Mouse (Mus musculus) monocyte, adult 2 months (primary cell): ENCODE results near the gene Ptpn14.

Experiments
- DNase-seq, 2 experiments: peaks; one replicate each; pipeline ENCODE4 v3.0.0; 2022; ENCODE audit warnings: low spot score in 2 of 2, low read depth in 1 of 2

The Ptpn14 gene

DNA sequence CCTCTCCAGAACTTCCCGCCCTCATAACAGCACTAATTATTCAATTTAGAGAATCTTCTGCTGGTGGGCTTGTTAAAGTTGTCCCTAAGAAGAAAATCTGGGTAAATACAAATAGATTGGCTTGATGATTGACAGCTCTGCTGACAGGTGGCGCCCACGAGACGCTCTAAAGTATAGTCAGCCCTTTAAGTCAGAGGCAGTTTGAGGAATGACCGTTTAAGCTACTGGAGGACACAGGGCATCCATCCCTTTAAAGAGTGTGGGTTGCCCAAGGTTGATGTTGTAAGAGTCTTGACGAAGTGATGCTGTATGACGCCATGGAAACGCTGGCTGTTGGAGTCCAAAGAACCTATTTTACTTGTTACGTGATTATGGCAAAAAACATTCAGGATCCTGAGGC lies 136.2 kb downstream of the Ptpn14 start:
- DNase-seq, result no peak

DNA sequence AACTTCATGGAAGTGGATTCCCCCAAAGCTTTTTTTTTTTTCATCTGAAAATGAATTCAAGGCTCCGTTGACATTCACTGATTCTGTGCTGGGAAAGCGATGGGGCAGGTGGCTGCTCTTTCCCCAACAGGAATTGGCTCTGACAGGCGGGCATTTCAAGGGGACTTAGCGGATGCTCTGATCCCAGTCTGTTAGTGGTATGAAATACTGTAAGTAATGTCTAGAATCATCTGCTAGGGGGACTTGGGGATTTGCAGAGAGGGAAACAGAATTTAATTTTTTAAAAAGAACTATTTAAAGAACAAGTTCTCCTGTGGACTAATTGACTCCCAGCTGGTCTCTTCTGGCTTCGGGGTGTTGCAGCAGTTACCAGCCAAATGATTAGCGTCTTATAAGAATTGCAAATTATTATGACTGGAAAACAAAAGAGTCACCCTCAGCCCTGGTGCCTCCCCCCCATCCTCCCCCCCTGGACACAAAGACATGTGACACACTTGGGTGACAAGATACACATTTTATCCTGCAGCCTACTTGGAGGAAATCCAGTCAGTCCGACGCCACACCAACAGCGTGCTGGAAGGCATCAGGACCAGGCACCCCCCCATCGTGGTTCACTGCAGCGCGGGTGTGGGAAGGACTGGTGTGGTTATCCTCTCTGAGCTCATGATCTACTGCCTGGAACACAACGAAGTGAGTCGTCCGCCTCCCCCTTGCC lies 136.9 kb downstream of the Ptpn14 start:
- DNase-seq, result no peak

DNA sequence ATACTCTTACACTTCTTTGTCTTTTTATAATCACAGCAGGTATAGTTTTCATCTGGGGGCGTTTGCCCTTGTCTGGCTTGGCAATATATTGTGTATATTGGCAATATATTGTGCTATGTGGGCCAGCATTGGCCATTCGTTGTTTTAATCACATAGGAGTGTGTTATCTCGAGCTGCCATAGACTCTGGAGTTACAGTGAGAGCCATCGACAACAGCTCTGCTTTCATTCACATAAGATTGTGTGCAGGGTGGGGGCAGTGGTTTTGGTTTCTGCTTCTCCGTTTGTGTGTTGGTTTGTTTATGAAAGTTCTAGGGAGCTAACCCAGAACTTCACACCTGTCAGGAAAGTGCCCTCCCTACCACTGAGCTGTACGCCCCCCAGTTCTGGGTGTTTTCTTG lies 138.6 kb downstream of the Ptpn14 start:
- DNase-seq, result no peak

DNA sequence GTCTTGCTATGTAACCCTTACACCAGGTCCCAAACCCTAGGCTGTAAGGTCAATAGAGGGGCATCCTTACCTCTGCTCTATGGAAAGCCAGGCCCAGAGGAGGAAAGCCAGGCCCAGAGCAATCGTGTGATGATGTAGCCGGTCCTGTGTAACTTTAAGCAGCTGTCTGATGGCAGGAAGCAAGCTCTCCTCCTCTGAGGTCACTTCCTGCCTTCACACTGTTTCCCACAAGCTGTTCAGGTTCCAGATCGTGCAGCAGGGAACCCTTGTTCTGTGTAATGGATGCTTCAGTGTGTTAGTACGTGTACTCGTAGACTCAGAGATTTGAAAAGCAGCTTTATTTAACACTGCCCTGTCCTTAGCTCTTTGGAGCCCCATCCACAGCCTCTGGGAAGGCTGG lies 139.0 kb downstream of the Ptpn14 start:
- no peak for DNase-seq

DNA sequence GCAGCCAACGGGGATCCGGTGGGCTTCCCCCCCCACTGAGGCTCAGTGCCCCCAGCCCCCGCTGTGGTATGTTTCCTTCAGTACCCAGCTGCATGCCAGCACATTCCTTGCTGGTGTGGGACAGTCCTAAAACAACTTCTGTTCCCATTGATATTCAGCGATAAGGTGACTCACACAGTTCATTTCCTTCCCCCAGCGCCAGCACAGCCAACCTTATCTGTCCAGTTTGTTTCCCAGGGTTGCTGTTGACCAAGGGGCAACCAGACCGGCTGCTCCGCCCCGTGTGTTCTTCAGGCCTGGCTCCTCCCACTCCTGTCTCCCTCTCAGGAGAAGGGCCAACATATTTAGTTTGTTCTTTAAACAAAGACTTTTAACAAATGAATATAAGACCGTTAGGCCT lies 139.4 kb downstream of the Ptpn14 start:
- no peak for DNase-seq

DNA sequence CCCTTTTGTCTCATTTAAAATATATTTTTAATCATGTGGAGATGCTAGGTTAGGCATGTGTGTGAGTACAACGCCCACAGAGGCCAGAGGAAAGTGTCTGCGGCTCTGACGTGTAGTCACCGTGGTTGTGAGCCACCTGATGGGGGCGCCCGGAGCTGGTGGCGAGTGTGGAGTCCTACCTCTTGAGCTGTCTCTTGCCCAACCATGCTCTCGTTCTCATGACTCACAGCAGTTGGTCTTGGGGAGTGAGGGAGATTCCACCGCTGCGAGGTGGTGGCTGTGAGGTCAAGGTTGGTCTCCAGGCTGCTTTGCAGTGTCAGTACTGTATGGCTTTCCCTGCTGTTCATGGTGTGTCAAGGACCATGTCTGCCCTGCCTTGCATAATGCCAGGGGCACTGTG lies 140.0 kb downstream of the Ptpn14 start:
- DNase-seq, result no peak

DNA sequence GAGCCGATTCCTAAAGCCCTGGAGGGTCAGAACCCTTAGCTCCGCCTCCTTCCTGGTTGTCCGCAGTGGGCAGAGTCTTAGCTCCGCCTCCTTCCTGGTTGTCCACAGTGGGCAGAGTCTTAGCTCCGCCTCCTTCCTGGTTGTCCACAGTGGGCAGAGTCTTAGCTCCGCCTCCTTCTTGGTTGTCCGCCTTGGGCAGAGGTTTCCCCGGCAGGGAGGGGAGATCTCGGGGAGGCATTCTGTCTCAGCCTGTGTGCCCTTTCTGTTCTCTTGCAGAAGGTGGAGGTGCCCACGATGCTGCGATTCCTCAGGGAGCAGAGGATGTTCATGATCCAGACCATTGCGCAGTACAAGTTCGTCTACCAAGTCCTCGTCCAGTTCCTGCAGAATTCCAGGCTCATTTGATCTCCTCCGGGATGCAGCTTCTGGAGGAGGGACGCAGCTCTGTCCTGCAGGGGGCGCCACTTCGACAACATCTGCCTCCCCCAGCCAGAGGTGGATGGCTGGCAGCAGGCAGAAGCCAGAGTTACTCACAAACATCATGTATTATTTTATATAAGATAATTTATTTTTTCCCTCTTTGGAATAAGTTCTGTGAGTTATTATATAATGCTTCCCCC lies 141.7 kb downstream of the Ptpn14 start:
- no peak for DNase-seq

DNA sequence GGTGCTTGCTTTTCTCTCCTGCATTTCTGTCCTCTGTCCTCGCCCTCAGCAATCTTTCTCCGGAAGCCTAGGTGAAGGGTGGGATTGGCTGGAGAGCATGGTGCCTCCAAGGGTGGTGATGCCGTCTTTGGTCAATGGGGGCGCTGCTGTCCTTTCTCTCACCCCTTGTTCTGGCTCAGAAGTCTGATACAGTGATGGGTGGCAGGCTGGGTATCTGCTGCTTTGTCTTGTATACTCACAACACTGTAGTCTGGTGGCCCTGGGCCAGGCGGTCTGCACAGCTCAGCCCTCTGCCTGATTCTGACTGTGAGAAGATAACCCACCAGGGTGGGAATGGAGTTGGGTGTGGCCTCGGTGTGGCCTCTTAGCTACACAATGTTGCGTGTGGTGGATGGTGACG lies 142.5 kb downstream of the Ptpn14 start:
- no peak for DNase-seq

DNA sequence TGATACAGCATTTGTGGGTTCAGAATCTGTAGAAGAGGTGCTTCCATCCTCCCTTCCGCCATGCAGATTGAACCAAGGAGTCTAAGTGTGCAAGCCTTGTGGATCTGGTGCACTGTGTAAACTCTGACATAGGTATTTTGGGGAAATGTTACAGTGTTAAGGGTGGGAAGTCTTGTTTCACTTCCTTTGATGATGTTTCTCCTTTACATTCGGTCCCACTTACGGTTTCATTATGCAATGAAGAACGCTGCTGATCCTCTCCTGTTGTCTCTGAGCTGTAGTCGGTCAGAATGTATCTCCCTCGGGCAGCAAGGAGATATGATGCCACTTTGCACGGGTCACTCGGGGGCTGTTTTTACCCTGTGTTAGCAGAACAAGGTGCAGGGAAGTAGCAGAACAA lies 143.6 kb downstream of the Ptpn14 start:
- DNase-seq, result no peak

DNA sequence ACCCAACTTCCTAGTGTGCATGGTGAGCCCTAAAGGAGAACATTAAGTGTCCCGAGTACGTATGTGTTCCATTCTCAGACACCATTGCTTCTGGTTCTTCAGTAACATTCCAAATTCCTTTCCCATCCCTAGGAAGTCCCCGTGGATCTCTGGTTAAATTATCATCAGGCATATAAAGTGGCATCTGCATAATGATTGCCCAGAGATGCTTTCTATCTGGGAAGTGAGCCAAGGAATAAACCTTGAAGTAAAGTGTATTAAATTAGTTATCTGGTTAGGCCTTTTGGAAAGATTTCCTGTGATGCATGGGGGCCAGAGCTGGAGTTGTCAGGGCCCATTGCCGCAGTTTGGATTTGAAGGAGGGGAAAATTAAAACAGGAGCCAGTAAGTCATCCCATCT lies 144.0 kb downstream of the Ptpn14 start:
- no peak for DNase-seq

DNA sequence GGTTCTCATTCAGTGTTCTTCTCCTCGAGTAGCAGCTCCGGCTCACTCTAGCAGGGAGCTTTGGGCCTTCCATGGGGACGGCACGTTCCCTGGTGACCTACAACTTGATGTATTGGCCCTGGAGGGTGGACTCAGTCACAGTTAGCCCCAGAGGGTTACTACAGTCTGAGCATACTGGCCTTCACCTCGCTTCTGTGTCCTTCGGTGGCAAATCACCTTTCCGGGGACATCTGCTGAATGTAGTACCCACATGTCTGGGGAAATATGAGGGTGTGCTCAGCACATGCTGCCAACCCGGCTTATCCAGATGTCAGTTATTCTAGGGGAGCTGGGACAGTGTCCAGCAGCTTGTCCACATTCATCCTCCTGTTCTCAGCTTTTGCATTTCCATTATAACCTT lies 145.5 kb downstream of the Ptpn14 start:
- no peak for DNase-seq

DNA sequence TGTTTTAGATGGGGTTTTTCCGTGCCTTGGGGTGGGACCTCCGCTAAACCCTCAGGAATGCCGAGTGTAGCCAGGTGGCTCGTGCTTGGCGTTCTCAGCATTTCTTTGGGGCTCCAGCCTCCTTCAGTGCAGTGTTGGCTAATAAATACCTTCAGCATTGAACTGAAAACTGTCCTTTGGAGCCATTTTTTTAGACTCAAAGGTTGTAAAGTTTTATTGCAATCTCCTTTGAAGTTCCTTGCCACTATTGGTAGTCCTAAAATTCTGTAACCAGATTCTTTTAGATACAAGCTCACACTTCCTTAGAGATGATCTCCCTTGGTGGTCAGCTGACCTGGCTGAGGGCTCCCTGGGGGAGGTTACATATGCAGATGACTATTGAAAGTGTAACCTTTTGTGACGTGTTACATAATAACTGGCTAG lies 147.4 kb downstream of the Ptpn14 start:
- no peak for DNase-seq

DNA sequence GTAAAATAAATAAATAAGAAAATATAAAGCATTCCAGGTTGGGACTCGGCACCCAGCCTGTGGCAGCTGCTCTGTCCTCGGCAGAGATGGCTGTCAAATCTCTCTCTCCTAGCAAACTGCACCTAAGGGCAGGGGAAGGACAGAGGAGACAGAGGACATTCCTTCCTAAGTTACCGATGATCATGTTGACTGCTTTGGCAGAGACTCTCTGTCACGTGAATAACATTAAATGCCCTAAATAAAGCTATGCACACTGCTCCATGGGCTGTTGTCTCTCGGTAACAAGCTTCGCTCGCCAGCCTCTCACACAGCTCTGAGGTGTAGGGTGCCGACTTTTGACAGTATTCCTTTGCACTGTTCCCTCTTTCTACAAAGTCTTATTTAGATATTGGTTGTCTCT lies 148.1 kb downstream of the Ptpn14 start:
- no peak for DNase-seq

DNA sequence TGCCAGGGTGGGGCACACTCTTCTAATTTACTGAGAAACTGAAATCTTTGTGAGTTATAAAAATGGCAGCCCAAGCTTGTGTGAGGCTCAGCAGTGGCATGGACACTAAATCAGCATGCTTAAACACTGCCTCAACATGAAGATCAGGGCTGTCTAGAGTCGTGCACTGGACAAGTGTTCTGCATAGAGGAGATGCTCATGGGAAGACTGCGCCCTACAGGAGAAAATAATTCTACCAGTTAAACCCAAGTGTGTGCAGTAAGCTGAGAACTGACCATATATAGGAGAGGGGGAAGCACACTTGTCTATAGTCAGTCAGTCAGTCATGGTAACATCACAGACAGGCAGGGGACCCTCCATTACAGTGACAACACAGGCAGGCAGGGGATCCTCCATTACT lies 151.1 kb downstream of the Ptpn14 start:
- DNase-seq, result no peak

DNA sequence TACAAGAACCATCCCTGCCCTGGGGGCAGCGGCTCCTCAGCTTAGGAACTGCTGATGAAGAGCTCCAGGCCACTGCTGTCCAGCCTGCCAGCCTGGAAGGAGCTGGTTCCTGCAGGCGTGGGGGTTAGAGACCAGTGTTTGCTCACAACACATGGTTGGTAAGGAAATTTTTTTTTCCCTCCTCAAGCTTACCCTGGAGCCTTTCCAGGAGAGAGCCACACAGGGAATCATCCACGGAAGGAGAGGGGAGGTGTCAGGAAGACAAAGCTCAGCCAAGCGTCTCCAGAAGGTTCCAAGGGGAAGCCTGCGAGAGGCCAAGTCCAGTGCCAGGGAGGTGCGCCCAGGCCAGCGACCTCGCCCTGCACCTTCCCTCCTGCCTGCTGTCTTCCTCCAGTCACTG lies 151.9 kb downstream of the Ptpn14 start:
- no peak for DNase-seq

DNA sequence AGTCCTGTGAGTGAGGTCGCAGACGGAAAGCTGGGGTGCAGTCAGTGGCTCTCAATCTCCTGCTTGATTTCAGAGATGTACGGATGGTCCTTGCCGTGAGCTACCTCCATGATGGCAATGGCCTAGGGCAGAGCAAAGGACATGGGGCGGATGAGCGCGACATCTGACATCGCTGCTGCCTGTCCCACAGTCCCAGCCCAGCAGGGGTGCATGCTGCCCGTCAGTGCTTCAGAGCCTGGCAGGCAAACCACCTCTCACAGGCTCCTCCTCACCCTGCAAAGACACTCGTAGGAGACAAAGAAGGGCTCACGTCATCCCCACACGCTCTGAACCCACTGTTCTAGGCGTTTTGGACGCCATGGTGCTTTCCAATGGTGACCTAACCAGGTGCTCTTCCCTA lies 152.7 kb downstream of the Ptpn14 start:
- DNase-seq, result no peak

DNA sequence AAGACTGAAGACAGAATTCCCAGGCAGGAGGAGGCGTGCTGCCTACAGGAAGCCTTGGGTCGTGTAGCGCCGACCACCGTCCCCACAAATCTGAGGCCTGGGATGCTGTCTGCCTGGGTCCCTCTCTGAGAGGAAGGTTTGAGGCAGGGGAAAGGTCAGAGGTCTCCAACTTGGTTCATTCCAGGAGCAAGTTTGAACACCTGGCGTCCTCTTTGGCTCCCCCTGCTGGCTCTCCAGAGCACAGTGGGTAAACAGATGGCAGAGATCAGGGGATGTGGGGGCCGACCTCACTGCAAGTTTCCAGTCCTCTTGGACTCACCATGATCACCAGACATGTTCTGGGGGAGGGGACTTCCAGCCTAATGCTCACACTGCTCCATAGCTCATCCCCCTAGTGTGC lies 154.8 kb downstream of the Ptpn14 start:
- no peak for DNase-seq

DNA sequence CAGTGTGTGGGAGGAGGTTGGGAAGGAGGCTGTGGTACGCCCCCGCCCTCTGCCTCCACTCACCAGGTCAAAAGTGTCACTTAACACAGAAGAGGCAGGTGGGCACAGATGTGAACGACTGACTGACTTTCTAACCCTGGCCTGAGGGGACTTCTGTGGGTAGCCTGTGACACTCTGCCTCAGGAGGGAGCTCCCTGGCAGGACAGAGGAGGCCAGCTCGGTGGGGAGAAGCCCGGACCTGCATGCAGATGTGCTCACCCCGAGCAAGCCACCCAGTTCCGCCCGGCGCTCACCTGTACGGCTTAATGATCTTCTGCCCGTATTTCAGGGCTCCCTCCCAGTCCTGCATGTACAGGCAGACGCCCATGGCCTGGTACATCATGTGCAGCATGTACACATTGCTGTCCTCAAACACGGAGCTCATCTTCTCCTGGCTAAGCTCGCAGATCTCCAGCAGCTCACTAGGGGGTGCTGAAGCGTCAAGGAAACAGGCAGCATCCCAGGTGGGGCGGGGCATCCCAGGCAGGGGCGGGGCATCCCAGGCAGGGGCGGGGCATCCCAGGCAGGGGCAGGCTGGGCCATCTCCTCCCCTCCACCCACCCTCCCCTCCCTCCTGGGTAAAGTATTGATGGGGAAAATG lies 155.6 kb downstream of the Ptpn14 start:
- DNase-seq, result no peak

DNA sequence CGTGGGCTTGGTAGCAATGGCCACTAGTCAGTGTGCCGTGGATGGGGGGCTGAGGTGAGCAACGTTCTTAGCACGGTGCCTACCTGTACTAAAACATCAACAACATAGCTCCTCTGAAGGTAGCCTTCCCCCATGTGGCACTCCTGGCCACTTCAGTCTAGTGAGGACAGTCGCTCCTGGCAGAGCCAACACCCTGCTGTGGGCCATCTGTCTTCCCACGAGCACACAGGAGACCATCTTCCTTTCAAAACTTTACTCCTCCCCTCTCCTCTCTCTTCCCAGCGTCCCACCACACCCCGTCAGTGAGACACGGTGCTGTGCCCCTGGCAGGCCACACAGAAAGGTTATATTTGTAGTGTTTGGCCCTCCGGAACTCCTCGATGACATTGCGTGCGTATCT lies 156.9 kb downstream of the Ptpn14 start:
- no peak for DNase-seq

DNA sequence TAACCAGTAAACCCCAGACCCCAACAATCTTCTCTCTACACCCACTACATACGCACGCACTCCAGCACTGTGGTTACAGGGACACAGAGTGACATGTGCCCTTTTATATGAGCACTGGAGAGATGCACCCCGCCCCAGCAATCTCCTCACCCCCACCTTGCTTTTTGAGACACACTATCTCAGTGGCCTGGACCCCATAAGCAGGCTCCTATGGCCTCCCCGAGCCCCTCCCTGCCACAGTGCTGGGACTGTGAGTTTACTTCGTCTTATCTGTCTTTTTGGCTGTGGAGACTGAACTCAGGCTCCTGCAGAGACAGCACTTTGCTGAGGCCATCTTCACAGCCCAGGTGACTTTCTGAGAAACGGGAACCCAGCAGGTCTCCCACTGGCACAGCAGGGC lies 157.9 kb downstream of the Ptpn14 start:
- no peak for DNase-seq

DNA sequence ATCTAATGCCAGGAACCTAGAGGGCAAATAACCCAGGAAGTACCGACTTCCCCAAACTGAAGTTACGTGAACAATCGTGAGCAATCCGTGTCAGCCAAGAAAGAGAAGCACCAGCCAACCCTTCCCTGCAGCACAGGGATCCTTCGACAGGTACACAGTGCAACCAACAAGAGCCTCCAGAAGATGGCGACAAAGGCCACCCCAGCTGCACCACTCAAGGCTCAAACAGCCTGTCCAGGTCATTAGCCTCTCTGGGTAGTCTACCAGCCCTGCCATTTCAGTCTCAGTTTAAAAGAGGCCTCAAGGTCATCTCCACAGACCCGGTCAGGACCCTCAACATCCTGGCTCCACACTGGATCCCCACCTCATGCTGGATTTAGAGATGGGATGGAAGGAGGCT lies 159.4 kb downstream of the Ptpn14 start:
- DNase-seq, result no peak

DNA sequence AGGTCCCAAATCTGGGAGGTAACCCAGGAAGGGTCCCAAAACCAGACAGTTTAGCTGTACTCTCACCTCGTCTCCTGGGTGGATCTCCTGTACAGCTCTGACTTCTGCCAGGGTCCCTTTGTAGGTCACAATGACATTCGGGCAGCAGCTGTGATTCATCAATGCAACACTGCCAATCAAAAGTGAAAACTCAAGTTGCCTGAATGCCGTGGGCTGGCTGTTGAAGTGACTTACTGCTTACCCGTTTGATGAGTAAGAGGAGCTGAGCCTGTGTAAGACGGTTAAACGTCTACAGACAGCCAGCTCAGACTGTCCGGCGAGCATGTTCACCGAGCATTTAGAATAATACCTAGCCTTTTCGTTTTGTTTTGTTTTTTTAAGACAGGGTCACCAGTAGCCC lies 160.7 kb downstream of the Ptpn14 start:
- no peak for DNase-seq

DNA sequence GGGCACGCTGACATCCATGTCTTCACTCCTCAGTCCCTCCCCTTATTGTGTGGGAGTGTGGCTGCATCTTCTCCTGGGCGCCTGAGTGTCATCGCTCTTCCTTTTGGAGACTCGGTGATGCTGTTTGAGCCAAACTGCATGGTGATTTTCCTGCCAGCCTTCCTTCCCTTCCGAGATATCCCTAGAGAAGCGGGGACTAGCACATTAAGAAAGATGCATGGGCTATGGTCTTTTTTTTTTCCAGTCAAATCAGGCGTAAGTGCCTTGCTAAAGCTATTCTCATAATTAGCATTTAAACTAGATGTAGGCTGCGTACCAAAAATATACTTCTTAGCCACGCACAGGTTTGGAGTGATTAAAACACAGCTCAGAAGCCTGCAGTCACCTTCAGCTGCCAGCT lies 166.1 kb downstream of the Ptpn14 start:
- no peak for DNase-seq
